Mouse (Mus musculus): Measurements from ENCODE around the gene Rtkn.

DNA sequence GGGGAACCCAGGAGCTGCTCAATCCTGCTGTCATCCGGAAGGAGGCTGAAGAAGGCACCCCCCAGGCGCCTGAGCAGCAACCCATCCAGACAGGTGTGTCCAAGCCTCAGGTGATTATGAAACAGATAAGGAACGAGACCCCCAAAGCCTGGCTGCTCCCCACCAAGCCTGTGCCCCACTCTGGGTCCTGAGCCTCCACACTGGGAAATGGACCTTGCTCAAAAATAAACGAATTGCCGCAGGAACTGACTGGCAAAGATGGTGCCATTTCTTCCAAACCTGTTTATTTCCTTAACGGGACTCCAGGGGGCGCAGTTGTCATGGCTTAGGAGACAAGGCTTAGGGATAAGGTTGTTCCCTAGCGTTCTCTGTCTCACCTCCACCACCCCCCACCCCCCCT, 27.4 kb downstream of the Rtkn start:
- TF ChIP-seq GATA1 (IDR thresholded peaks at IDR 0.05; ENCODE audit: borderline replicate concordance, low read length) = no peak
- no peak for TF ChIP-seq FLI1 (IDR thresholded peaks at IDR 0.05; ENCODE audit: low read length)

Measured in megakaryocyte, embryonic 14.5 days (primary cell).